In genomic region chr14:8429767-8430166, GRCm38 (mm10) we compare ENCODE assay signal across 40 mouse cellular contexts. TPM values are rescaled to one million over a fixed set of nuclear protein-coding genes. Genes with fewer than 3 reads are reported as not detected.
"Had no signal": no experiment of that assay in that cellular context is flagged by ENCODE, and none has a peak within 500 bp of the region (broad histone marks: within the 10 kb centered on the region; RNA-seq: fewer than 3 reads in every experiment).

No protein-coding gene starts in this region.

- H3K27me3 ChIP-seq: heart, embryonic 12.5 days; hindbrain, embryonic 12.5 days; intestine, embryonic 15.5 days; kidney, embryonic 15.5 days; limb, embryonic 12.5 days; liver, embryonic 13.5 days; liver, embryonic 15.5 days had no signal

- H3K4me1 ChIP-seq: heart, embryonic 10.5 days; heart, embryonic 12.5 days; hindbrain, embryonic 10.5 days; hindbrain, embryonic 12.5 days; intestine, embryonic 15.5 days; limb, embryonic 12.5 days; liver, embryonic 13.5 days; liver, embryonic 15.5 days had no signal

- ATAC-seq: hindbrain, embryonic 16.5 days; inflammation-experienced regulatory T-cells, adult 6 months had no signal

- H3K9me3 ChIP-seq: heart, embryonic 10.5 days; heart, embryonic 12.5 days; hindbrain, embryonic 10.5 days; hindbrain, embryonic 12.5 days; intestine, embryonic 15.5 days; kidney, embryonic 15.5 days; limb, embryonic 12.5 days; liver, embryonic 13.5 days; liver, embryonic 15.5 days had no signal

- H3K36me3 ChIP-seq: heart, embryonic 10.5 days; heart, embryonic 12.5 days; hindbrain, embryonic 10.5 days; hindbrain, embryonic 12.5 days; intestine, embryonic 15.5 days; kidney, embryonic 15.5 days; limb, embryonic 12.5 days; liver, embryonic 13.5 days; liver, embryonic 15.5 days had no signal

- H3K9ac ChIP-seq: heart, embryonic 12.5 days; hindbrain, embryonic 12.5 days; hindbrain, embryonic 14.5 days; intestine, embryonic 15.5 days; kidney, embryonic 15.5 days; limb, embryonic 12.5 days; liver, embryonic 13.5 days; liver, embryonic 15.5 days had no signal

- H3K27ac ChIP-seq: gastrocnemius, adult 2 months; heart, adult 2 months; heart, embryonic 10.5 days; hindbrain, embryonic 10.5 days; hindbrain, embryonic 12.5 days; hindbrain, embryonic 14.5 days; intestine, embryonic 15.5 days; kidney, embryonic 15.5 days; kidney, postnatal 0 days; limb, embryonic 12.5 days; liver, embryonic 13.5 days; liver, embryonic 15.5 days had no signal

- DNase-seq: gastrocnemius, adult 2 months; gastrocnemius, postnatal 10 days; gastrocnemius, postnatal 25 days; heart, adult 2 months; heart, postnatal 10 days; heart, postnatal 4 days; kidney, adult 11 months; kidney, adult 2 months; kidney, adult 9 months; kidney, postnatal 14 days; kidney, postnatal 36 days; layer of hippocampus, adult 9-11 months; layer of hippocampus, postnatal 36 days; left cerebral cortex, postnatal 4 days; liver; liver, embryonic 13.5 days had no signal

- H3K4me2 ChIP-seq: heart, embryonic 12.5 days; hindbrain, embryonic 12.5 days; hindbrain, embryonic 14.5 days; intestine, embryonic 15.5 days; kidney, embryonic 15.5 days; limb, embryonic 12.5 days; liver, embryonic 11.5 days; liver, embryonic 13.5 days; liver, embryonic 15.5 days had no signal

- H3K4me3 ChIP-seq: gastrocnemius, adult 2 months; heart, adult 2 months; heart, embryonic 10.5 days; heart, embryonic 12.5 days; hindbrain, embryonic 10.5 days; hindbrain, embryonic 12.5 days; intestine, embryonic 15.5 days; kidney, embryonic 15.5 days; limb, embryonic 12.5 days; liver, embryonic 13.5 days; liver, embryonic 15.5 days had no signal

RNA-seq across cellular contexts. Expression of gene Oit1, which starts 51.2 kb away (rescaled TPM):
- total RNA-seq: gastrocnemius, adult 2 months; gastrocnemius, postnatal 10 days; gastrocnemius, postnatal 25 days; gastrocnemius, postnatal 4 days; granulocyte monocyte progenitor cell, adult 5-6 weeks; heart, adult 2 months; heart, postnatal 10 days; heart, postnatal 25 days; heart, postnatal 4 days; layer of hippocampus, adult 18-20 months; layer of hippocampus, adult 8-10 months; layer of hippocampus, postnatal 14 days; layer of hippocampus, postnatal 36 days; left cerebral cortex, adult 18-20 months; left cerebral cortex, adult 8-10 months; left cerebral cortex, postnatal 10 days; left cerebral cortex, postnatal 25 days; left cerebral cortex, postnatal 4 days had no signal
- polyA plus RNA-seq: heart, embryonic 10.5 days; heart, embryonic 12.5 days; heart, embryonic 14.5 days; hindbrain, embryonic 10.5 days; hindbrain, embryonic 12.5 days; hindbrain, embryonic 14.5 days; hindbrain, embryonic 16.5 days; inflammation-experienced regulatory T-cells, adult 6 months; limb, embryonic 12.5 days; liver, embryonic 11.5 days; liver, embryonic 13.5 days; liver, embryonic 15.5 days had no signal
